Mouse (Mus musculus) retina, postnatal 1 day (tissue): ENCODE results near the gene Iglon5.

ENCODE experiments used
- DNase-seq: peaks from one replicate; pipeline ENCODE4 v3.0.0-alpha.2; 2012

Iglon5 gene

GRCm38 (mm10) chr7:43422995-43423617, 66.8 kb downstream of the Iglon5 start:
- peak; percentile 81 for DNase-seq
